Mouse (Mus musculus): ENCODE data around the gene Acap1.
"Not testable (repeated sequence)": the region's sequence is repeated elsewhere in the genome, so short reads cannot be mapped to it uniquely, and the experiment has no call there.

Gene Acap1

DNA sequence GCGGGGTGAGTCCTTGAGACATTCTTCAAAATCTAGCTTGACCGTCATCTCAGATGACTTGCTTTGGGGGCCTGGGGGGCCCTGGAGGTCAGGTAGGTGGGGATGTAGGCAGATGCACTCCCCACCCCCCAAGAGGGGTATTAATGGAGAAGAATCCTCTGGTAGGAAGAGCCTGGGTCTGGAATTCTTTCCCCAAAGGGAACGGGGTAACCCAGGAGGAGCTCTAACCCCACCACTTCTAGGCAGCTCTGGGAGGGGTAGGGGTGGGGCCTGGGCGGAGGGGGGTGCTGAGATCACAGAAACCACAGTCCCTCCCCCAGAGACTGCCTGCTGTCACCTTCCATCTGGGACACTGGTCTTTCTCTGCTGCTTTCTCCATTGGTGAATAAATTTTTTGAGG lies at the start of gene Acap1:
Acap1 (minus strand) TSS at position 249 of the 400 bp plus-strand sequence.
- DNase-seq, result peak; percentile 76 to 82

- DNase-seq, result no peak
Observed at GRCm38 (mm10) chr11:69940962-69941361, 45.6 kb upstream of the Acap1 start.

- no peak for DNase-seq
Observed at GRCm38 (mm10) chr11:69939731-69940130, 44.4 kb upstream of the Acap1 start.

DNA sequence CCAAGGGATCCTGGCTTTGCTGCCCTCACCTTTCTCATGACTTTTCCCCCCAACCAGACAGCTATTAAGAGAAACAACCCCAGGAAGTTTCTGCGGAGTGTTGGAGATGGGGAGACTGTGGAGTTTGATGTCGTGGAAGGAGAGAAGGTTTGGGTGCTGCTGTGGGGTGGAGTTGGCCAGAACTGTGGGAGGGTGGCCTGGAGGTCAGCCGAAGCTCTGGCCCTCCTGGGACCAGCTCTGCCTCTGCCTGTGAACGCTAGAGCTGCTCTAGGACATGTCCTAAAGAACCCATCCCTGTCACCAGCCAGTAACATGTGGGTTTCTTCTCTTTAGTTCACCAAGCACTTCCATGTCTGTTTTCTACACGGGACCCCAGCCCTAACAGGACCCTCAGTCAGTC lies 43.8 kb upstream of the Acap1 start:
- DNase-seq, result no peak

DNA sequence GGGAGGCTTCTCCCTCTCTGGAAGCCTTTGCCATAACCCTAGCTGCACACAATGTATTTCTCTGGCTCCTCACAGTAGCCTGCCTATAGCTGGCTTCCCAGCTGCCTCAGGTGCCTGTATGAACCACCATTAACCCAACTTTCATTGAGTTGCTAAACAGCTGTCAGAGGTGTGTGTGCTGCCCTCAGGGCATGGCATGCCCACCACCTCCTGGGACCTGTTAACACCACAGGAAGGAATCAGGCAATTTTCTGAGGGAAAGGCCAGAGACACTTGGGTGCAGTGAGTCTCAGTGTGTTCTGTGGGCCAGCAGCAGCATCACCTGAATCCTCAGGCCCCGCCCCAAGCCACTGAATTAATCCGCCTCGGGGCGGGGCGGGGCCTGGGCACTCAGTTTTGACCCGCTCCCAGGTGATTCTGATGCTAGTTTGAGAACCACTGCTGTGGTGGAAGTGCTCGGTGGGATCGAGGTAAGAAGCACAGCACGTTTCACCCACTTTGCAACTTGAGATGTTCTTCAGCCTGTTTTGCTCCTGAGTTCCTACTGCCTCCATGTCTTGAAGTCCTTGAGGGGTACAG lies 43.2 kb upstream of the Acap1 start:
- no peak for DNase-seq

- no peak for DNase-seq
Observed at GRCm38 (mm10) chr11:69937834-69938233, 42.5 kb upstream of the Acap1 start.

- DNase-seq, result no peak
Observed at GRCm38 (mm10) chr11:69937385-69937784, 42.0 kb upstream of the Acap1 start.

- no peak for DNase-seq
Observed at GRCm38 (mm10) chr11:69936714-69937347, 41.5 kb upstream of the Acap1 start.

- DNase-seq, result no peak
Observed at GRCm38 (mm10) chr11:69936156-69936555, 40.8 kb upstream of the Acap1 start.

DNA sequence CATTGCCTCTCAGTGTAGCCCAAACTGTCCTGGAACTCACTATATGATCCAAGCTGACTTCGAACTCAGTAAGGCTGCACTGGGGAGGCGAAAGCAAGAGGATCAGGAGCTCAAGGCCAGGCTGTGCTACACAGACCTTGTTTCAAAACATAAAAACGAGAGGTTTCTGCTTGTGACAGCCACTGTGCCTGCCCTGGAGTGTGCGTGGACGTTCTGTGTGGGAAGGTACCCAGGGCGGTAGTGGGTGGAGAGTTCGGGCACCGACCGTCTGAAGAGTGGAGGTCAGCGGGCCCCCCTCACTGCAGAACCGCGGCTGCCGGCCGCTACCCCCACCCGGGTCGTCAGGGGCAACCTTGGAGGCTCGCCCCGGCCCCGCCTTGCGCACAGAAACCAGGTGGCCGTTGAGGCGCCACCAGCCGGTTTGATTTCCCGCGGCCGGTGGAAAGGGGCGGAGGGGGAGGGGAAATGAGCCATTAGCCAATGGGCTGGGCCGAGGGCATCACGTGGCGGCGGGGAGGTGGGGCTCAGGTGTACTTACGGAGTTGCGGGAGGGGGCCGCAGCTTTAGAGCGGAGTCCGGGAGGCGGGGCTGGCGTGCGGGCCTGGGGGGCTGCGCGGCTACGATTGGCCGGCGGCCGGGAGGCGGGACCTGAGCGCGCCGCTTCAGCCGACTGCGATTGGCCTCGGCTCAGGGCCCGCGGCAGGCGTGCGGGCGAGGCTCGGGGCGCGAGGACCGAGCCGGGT lies 40.0 kb upstream of the Acap1 start, which contains the start of gene Ybx2:
Ybx2 (plus strand) TSS at position 660 of the 743 bp plus-strand sequence.
- DNase-seq, result peak; percentile 91 to 93

- no peak for DNase-seq
Observed at GRCm38 (mm10) chr11:69934681-69935080, 39.3 kb upstream of the Acap1 start.

DNA sequence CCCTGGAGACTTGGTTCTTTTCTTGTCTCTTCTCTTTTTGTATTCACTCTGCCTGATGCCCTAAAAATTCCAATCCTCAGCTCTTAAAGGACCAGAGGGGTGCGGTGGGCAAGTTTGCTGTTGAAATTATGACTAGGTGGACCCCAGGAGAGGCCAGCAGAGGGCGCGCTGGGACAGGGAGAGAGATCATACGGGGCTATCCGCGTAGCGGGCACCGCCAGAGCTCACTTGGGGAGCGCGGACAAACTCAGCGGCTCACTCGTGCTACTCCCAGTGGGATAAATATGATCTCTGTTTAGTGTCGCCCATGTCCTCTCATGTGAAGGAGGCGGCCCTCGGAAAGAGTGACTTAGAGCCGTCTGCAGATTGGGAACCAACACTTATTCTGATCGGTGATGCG lies 38.8 kb upstream of the Acap1 start:
- peak; percentile 89 to 93 for DNase-seq

DNA sequence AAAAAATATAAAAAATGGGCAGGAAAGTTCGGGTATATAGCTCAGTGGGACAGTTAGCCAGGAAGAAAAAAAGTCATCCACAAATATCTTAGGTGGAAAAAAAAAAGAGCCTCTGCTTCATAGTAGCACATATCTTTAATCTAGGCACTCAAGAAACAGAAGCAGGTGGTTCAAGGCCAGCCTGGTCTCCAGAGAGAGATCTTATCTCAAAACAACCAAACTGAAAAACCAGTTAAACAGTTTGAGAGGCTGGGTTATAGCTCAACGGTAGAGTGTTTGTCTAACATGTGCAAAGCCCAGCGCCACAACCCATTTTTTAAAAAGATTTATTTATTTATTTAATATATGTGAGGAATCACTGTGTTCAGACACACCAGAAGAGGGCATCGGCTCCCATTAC lies 37.7 kb upstream of the Acap1 start:
- DNase-seq, result no peak

DNA sequence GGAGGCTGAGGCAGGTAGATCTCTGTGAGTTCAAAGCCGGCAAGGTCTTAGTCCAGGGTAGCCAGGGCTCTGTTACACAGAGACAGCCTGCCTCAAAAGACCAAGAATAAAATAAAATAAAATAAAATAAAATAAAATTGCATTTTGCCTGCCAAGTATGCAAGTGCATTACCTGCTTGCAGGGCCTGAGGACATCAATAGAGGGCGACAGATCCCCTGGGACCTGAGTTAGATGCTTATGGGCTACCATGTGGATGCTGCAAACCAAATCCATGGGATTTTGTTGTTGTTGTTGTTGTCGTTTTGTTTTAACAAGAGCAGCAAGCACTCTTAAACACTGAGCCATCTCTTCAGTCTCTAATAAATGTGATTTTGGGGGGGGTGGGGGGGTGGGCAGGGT lies 36.9 kb upstream of the Acap1 start:
- DNase-seq, result peak in 1 of 2 experiments; percentile 40

DNA sequence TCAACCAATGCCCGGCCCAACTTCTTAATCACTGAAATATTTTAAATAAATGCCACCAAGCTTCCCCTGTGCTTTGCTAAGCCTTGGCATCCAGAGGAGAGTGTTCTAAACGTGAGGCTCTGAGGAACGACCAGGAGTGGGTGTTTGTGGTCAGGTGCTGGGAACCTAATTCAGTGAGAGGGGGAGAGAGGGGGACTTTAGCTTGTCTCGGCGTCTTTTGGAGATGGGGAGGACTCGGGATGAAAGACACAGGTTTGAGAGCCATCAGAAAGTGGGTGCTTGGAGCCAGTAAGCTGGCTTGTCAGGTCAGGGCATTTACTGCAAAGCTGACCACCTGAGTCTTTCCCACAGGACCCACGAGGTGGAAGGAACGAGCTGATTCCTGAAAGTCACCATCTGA lies 36.4 kb upstream of the Acap1 start:
- no peak for DNase-seq

- no peak for DNase-seq
Observed at GRCm38 (mm10) chr11:69930967-69931537, 35.7 kb upstream of the Acap1 start.

- not testable (repeated sequence) for DNase-seq
Observed at GRCm38 (mm10) chr11:69930176-69930575, 34.8 kb upstream of the Acap1 start.

DNA sequence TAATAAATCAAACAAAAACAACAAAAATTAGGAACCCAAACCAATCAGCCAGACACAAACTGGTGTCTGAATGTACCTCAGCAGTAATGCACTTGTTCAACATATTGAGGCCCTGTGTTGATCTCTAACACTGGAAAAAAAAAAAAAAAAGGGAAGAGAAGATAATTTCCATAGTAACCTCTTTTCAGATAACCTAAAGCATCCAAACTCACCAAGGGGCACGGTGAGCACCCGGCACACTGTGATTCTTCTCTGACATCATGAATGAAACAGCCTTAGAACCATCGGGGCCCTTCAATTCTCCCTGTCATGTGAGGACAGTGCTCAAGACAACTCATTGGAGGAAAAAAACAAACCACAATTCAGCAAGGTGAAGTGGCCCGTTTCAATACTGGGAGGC lies 34.4 kb upstream of the Acap1 start:
- DNase-seq, result no peak

GRCm38 (mm10) chr11:69927501-69927900 lies 32.2 kb upstream of the Acap1 start:
- DNase-seq, result no peak

DNA sequence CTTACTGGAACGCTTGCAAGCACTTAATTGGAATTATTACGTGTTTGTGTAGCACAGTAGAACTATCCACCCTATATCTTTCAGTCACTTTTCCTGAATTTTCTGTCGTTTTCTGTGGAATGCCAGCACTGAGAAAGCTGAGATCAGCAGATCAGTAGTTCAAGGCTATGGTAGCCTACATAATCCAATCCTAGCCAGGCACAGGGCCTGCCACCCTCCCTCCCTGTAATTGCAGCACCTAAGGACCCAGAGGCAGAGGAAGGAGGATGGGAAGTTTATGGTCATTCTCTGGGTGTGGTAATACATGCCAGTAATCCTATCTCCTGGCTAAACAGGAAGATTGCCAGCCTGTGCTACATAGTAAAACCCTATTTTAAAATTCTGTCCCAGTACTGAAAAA lies 27.5 kb upstream of the Acap1 start:
- DNase-seq, result no peak

- no peak for DNase-seq
Observed at GRCm38 (mm10) chr11:69922012-69922756, 26.8 kb upstream of the Acap1 start.

- peak; percentile 100 for DNase-seq
Observed at GRCm38 (mm10) chr11:69921114-69922011, 26.0 kb upstream of the Acap1 start, which contains the start of gene Eif5a. Gene Eif5a, minus strand, starts transcription at chr11:69921958.

Data from thymus, postnatal 36 days (tissue).